Mouse (Mus musculus) small intestine, adult 2 months (tissue): Measurements from ENCODE around the gene Shf.

ENCODE experiments used
- CTCF ChIP-seq: fragments of 200-500 bp; IDR thresholded peaks from 2 replicates; pipeline ENCODE4 v1.5.1; 2012; ENCODE audit warnings: low read depth, mild to moderate bottlenecking, control low read depth, inconsistent platforms, low read length, moderate library complexity, mixed read lengths; ENCODE audit not compliant: insufficient replicate concordance, insufficient read length; ENCODE audit errors: extremely low read depth
- POLR2A ChIP-seq: fragments of 200-500 bp; IDR thresholded peaks from 2 replicates; pipeline ENCODE4 v1.6.1; 2012; ENCODE audit warnings: low read depth, mild to moderate bottlenecking, control low read depth, inconsistent platforms, low read length, moderate library complexity

- TF ChIP-seq CTCF (no peak), POLR2A (no peak)
These were observed 8.7 kb downstream of the Shf start for GRCm38 (mm10) chr2:122360310-122360709.
